Mouse (Mus musculus) ES-Bruce4 (cell line): Measurements from ENCODE around the gene Deup1. TPM values are rescaled to one million over a fixed set of nuclear protein-coding genes. Genes with fewer than 3 reads are reported as not detected.
A peak's percentile ranks its signal among the peaks of the same experiment; 100 is the strongest.

Experiments
- H3K27ac ChIP-seq: 2 replicates; pipeline ENCODE4 v1.5.1; 2012; ENCODE audit warnings: low read length, inconsistent platforms; ENCODE audit not compliant: insufficient read depth
- H3K27me3 ChIP-seq: 2 replicates; pipeline ENCODE4 v1.6.1; 2012; ENCODE audit warnings: mild to moderate bottlenecking, low read length, inconsistent platforms; ENCODE audit not compliant: control insufficient read depth, poor library complexity, insufficient read depth, severe bottlenecking
- H3K36me3 ChIP-seq: 2 replicates; pipeline ENCODE4 v1.6.1; 2012; ENCODE audit warnings: inconsistent platforms, mild to moderate bottlenecking, low read length, moderate library complexity; ENCODE audit not compliant: control insufficient read depth, poor library complexity, insufficient read depth, severe bottlenecking
- H3K4me1 ChIP-seq: one replicate; pipeline ENCODE4 v1.8.1; 2011; ENCODE audit warnings: low read length; ENCODE audit not compliant: control insufficient read depth, insufficient read depth
- H3K4me3 ChIP-seq: 2 replicates; pipeline ENCODE4 v1.5.1; 2011; ENCODE audit warnings: low read depth, mild to moderate bottlenecking, low read length
- H3K9ac ChIP-seq: 2 replicates; pipeline ENCODE4 v1.6.1; 2012; ENCODE audit warnings: low read depth, mild to moderate bottlenecking, inconsistent platforms; ENCODE audit not compliant: poor library complexity, severe bottlenecking
- H3K9me3 ChIP-seq: replicated peaks from 2 replicates; pipeline ENCODE4 v1.6.1; 2012; ENCODE audit warnings: mild to moderate bottlenecking, low read length, inconsistent platforms; ENCODE audit not compliant: control insufficient read depth, poor library complexity, insufficient read depth, severe bottlenecking
- CTCF ChIP-seq: IDR thresholded peaks from one replicate; pipeline ENCODE4 v1.8.1; 2011; ENCODE audit warnings: low read depth, low read length
- EP300 ChIP-seq: IDR thresholded peaks from 2 replicates; pipeline ENCODE4 v1.6.1; 2011; ENCODE audit warnings: low read depth, low read length; ENCODE audit not compliant: insufficient read depth
- POLR2A ChIP-seq: IDR thresholded peaks from one replicate; pipeline ENCODE4 v1.8.1; 2011; ENCODE audit warnings: low read length; ENCODE audit not compliant: insufficient read depth
- polyA plus RNA-seq: library from polyadenylated mRNA; stranded (reverse); fragments of >200 nt; gene quantifications from 2 replicates; pipeline ENCODE4 v1.2.4, GENCODE M21; 2011; ENCODE audit warnings: low read depth; ENCODE audit not compliant: missing spikeins, insufficient read depth, insufficient read length

The Deup1 gene
- polyA plus RNA-seq, 1 experiment: not detected

DNA sequence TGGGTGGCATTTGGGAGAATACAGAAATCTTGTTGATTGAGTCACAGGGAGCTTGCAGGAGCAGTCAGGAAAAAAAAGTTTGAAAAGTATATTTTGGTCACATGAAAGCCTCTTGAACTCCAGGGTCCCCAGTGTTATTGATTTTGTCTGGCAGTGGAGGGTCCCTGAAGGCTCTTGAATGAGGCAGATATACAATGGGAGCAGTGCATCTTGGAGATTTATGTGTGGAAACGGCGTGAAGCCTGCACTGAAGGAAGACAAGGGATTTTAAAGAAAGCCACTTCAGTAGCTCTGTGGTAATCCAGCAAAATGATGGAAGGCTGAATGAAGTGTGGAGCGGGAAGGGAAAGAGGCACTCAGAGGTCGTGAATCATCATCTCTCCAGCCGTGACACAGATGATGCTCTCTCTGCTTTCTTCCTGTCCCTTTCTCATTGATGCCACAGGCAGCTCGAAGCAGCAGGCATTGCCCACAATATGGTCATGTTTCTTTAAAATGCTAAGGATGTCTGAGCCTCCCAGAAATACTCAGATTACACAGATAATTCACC, 30.6 kb upstream of the Deup1 start:
- Histone ChIP-seq H3K27me3 (no peaks in the 10 kb centered on the region), H3K36me3 (no peaks in the 10 kb centered on the region), H3K27ac (no peak overlapping the region), H3K9ac (no peak overlapping the region), H3K4me1 (no peaks in the 10 kb centered on the region), H3K9me3 (0 out of 2 replicates have a peak, but pooled peaks cover 4% of the 10 kb centered on the region), H3K4me3 (no peak overlapping the region)
- no peak for TF ChIP-seq CTCF
- no peak for TF ChIP-seq POLR2A
- TF ChIP-seq EP300: no peak

DNA sequence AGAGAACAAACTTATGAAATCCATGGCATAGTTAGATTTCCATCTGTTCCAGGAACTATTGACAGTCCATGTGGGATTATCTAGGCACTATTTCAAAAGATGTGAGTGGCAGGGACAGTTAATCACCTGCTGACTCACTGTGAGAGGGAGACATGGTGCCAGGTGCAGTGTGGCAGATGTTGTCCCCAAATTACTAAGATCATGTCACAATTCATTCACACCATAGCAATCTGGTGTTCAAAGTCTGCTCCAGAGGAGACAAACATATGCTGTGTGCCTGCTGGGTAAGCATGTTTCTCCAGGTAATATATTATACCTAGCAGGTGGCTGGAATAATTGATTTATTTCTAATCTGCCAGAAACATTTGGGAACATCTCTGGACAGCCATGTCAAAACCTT, 25.3 kb upstream of the Deup1 start:
- Histone ChIP-seq H3K4me3 (no peak overlapping the region), H3K27ac (no peak overlapping the region), H3K36me3 (no peaks in the 10 kb centered on the region), H3K27me3 (no peaks in the 10 kb centered on the region), H3K9ac (no peak overlapping the region), H3K9me3 (0 out of 2 replicates have a peak, but pooled peaks cover 4% of the 10 kb centered on the region), H3K4me1 (no peaks in the 10 kb centered on the region)
- TF ChIP-seq EP300 (no peak), POLR2A (no peak), CTCF (no peak)

DNA sequence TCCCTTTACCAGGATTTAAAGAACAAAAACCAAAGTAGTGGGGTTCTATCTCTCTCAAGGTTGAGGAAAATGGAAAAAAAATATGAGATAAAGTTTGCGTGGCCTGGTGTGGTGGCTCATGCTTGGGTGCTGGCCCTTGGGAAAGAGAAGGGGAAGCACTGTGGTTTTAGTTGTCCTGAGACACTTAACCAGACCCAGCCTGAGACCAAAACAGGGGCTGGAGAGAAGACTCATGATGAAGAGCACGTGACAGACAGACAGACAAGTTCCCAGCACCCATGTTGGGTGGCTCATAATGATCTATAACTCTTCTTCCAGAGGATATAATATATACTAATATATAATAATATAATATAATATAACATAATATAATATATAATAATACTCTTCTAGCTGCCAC, 22.2 kb upstream of the Deup1 start:
- Histone ChIP-seq H3K4me1 (no peaks in the 10 kb centered on the region), H3K4me3 (no peak overlapping the region), H3K27ac (no peak overlapping the region), H3K9me3 (0 out of 2 replicates have a peak, but pooled peaks cover 3% of the 10 kb centered on the region), H3K36me3 (no peaks in the 10 kb centered on the region), H3K9ac (no peak overlapping the region), H3K27me3 (no peaks in the 10 kb centered on the region)
- TF ChIP-seq POLR2A: no peak
- no peak for TF ChIP-seq EP300
- TF ChIP-seq CTCF: no peak

DNA sequence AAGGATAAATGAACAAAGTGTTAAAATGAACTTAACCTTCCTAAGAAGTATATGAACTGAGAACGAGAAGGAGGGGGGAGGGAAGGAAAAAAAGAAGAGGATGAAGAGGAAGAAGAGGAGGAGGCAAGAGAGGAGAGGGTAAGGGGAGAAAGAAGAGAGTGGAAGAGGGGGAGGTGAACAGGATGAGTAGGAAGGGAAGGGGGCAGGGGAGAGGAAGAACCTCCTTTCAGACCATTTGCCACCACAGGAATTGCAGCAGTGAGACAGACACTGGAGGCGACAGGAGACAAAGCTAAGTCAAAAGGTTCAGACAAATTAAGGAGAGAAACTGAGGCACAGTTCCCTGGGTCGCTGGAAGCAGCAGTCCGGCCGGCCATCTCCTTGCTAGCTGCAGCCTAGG, 349 bp downstream of the Deup1 start:
- Histone ChIP-seq H3K27me3 (no peaks in the 10 kb centered on the region), H3K36me3 (no peaks in the 10 kb centered on the region), H3K4me1 (no peaks in the 10 kb centered on the region), H3K27ac (no peak overlapping the region), H3K4me3 (peak overlapping the region; percentile 1; the same call in 1 of the 2 replicates), H3K9ac (no peak overlapping the region), H3K9me3 (no peaks in the 10 kb centered on the region)
- TF ChIP-seq POLR2A (no peak), EP300 (no peak), CTCF (no peak)

DNA sequence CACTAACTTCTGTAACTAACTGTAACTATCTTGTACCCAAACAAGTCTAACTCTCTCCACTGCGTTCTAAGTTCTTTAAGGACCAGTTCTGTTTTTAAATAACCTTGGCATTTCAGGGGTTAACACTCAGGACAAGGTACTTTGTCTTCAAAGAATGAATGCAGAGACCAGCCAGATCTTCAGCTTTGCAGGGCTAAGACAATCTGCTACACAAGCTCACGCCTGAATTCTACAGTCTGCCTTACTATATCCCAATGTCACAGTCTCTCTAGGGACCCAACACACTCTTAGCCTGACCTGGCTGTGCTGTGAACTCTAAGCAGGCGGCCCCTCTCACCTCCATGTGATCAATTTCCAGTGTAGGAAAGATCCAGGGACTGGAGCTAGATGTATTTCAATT, 3.0 kb downstream of the Deup1 start:
- no peak overlapping the region for H3K27ac ChIP-seq
- H3K9ac ChIP-seq: no peak overlapping the region
- H3K36me3 ChIP-seq: no peaks in the 10 kb centered on the region
- no peak overlapping the region for H3K4me3 ChIP-seq
- no peaks in the 10 kb centered on the region for H3K4me1 ChIP-seq
- TF ChIP-seq CTCF (no peak), EP300 (no peak), POLR2A (no peak)
- H3K9me3 ChIP-seq: no peaks in the 10 kb centered on the region
- H3K27me3 ChIP-seq: no peaks in the 10 kb centered on the region

DNA sequence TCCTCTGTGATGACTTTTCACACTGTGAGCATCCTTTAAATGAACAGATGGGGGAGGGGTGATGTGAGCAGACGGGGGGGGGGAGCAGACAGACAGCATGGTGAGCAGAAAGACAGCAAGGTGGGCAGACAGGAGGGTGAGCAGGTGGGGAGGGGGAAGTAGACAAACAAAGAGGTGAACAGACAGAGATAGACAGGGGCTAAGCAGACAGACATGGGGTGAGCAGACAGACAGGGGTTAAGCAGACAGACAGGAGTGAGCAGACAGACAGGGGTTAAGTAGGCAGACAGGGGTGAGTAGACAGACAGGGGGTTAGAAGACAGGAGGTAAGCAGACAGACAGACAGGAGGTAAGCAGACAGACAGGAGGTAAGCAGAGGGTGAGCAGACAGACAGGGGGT, 8.0 kb downstream of the Deup1 start:
- no peak for TF ChIP-seq EP300
- TF ChIP-seq CTCF: no peak
- no peak for TF ChIP-seq POLR2A
- H3K27ac ChIP-seq: no peak overlapping the region
- H3K4me3 ChIP-seq: no peak overlapping the region
- no peaks in the 10 kb centered on the region for H3K36me3 ChIP-seq
- no peaks in the 10 kb centered on the region for H3K9me3 ChIP-seq
- no peaks in the 10 kb centered on the region for H3K4me1 ChIP-seq
- no peak overlapping the region for H3K9ac ChIP-seq
- no peaks in the 10 kb centered on the region for H3K27me3 ChIP-seq
